Mouse (Mus musculus): ENCODE results near the gene Hsh2d.

DNA sequence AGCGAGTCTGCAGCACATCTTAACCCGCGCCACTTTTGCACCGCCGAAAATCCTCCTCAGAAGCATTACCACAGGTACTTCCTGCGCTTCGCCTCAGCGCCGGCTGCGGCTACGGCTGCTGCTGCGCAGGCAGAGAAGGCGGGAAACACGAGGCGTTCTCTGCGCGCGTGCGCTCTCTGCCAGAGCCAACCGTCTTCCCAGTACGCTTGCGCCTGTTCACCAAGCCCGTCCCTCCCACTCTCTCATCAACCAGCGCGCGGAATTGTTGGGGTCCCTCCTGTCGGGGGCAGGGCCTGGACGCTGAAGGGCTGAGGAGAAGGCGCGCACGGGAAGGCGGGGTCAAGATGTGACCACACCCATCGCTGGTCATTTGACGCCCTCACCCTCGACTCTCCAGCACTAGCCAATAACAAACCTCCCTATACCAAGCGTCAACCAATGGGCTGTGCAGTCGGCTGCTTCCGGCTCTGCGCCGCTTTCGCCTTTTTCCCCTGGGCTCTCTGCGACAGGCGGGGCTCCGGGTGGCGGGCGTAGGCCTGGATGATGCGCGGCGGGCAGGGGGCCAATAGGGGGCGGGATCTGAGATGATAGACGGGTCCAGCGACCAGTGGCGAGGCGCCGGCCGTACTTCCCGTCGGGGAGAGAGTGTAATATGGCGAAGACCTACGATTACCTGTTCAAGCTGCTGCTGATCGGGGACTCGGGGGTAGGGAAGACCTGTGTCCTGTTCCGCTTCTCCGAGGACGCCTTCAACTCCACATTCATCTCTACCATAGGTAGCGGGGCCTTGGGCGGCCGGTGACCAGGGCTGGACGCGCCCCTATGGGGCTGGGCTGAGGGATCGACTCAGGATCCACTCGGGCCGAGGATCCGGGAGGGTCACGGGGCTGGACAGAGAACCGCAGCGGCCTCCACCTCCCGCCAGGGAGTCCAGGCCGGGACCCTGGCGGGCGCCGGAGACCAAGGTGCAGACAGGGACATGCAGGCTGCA lies 28.4 kb upstream of the Hsh2d start, which contains the start of gene Rab8a:
- TF ChIP-seq CTCF (IDR thresholded peaks at IDR 0.05; ENCODE audit: low read depth, low read length) = no peak
- no peak for TF ChIP-seq POLR2AphosphoS5 (IDR thresholded peaks at IDR 0.05; ENCODE audit: insufficient replicate concordance, low read depth, low read length)

Measured in G1E (cell line).